12 mouse cellular contexts compared by ENCODE assay signal in genomic region chr11:115906116-115906515, GRCm38 (mm10). TPM values are rescaled to one million over a fixed set of nuclear protein-coding genes. Genes with fewer than 3 reads are reported as not detected.
DNase-seq lines count a peak whose midpoint lies in the region; ATAC-seq and TF ChIP-seq lines count a peak whose summit lies in the region.
"Had no signal": no experiment of that assay in that cellular context is flagged by ENCODE, and none has a peak within 500 bp of the region (broad histone marks: within the 10 kb centered on the region; RNA-seq: fewer than 3 reads in every experiment).

No protein-coding gene starts in this region.

- H3K9ac ChIP-seq in heart, postnatal 0 days (replicated peaks; ENCODE audit: low read depth, low read length), result no peak overlapping the region
- H3K9ac ChIP-seq in heart, adult 2 months (ENCODE audit: low read depth, low read length), result no peak overlapping the region
- H3K9ac ChIP-seq in midbrain, embryonic 13.5 days (replicated peaks), result 0 out of 2 replicates have a peak overlapping the region, but pooled peaks have one; percentile 23
- H3K9ac ChIP-seq in midbrain, embryonic 14.5 days (replicated peaks; ENCODE audit: low read length), result no peak overlapping the region; the same call in 1 of the 2 replicates
- peak overlapping the region; percentile 60; the same call in 1 of the 2 replicates for H3K9ac ChIP-seq in stomach, embryonic 16.5 days (ENCODE audit: low read length)
- H3K9ac ChIP-seq: lung, embryonic 15.5 days had no signal

- 0 out of 2 replicates have a peak overlapping the region, but pooled peaks have one; percentile 98 for H3K27ac ChIP-seq in heart, postnatal 0 days (ENCODE audit: low read depth)
- H3K27ac ChIP-seq in heart, adult 2 months, result no peak overlapping the region
- H3K27ac ChIP-seq in midbrain, embryonic 13.5 days, result no peak overlapping the region
- H3K27ac ChIP-seq in midbrain, embryonic 14.5 days (replicated peaks; ENCODE audit: low read depth, low read length), result no peak overlapping the region
- peak overlapping the region; percentile 93 for H3K27ac ChIP-seq in stomach, embryonic 16.5 days (ENCODE audit: low read length)

- no peak for ATAC-seq in heart, postnatal 0 days (ENCODE audit: insufficient read depth, low read depth)
- no peak for ATAC-seq in midbrain, embryonic 13.5 days
- ATAC-seq in midbrain, embryonic 14.5 days (ENCODE audit: low FRiP score, low TSS enrichment), result no peak
- ATAC-seq in stomach, embryonic 16.5 days (ENCODE audit: insufficient read depth, low FRiP score), result no peak
- ATAC-seq: Patski had no signal

- no peak for TF ChIP-seq EP300 in heart, postnatal 0 days (IDR thresholded peaks at IDR 0.05; ENCODE audit: low read depth)
- TF ChIP-seq EP300 in heart, adult 2 months (IDR thresholded peaks at IDR 0.05; ENCODE audit: insufficient read depth, low read depth, low read length), result no peak

- no peak for TF ChIP-seq POLR2A in heart, adult 2 months (IDR thresholded peaks at IDR 0.05; ENCODE audit: insufficient read depth, low read depth, low read length)

- intact Hi-C loops in heart, adult 2 months (cut with DNase I), result no loop called here

- H3K4me1 ChIP-seq in heart, postnatal 0 days (ENCODE audit: control insufficient read depth, insufficient read depth), result peaks cover 47% of the 10 kb centered on the region
- peaks cover 21% of the 10 kb centered on the region for H3K4me1 ChIP-seq in heart, adult 2 months (ENCODE audit: control insufficient read depth, insufficient read depth, low read length)
- 0 out of 2 replicates have a peak, but pooled peaks cover 17% of the 10 kb centered on the region for H3K4me1 ChIP-seq in midbrain, embryonic 13.5 days (replicated peaks)
- H3K4me1 ChIP-seq in midbrain, embryonic 14.5 days (ENCODE audit: control insufficient read depth, insufficient read depth, low read length), result no peaks in the 10 kb centered on the region
- peaks cover 45% of the 10 kb centered on the region for H3K4me1 ChIP-seq in stomach, embryonic 16.5 days (ENCODE audit: control insufficient read depth, insufficient read depth, low read length)

- H3K9me3 ChIP-seq in heart, postnatal 0 days (replicated peaks; ENCODE audit: control insufficient read depth, low read length), result no peaks in the 10 kb centered on the region
- no peaks in the 10 kb centered on the region for H3K9me3 ChIP-seq in midbrain, embryonic 13.5 days
- H3K9me3 ChIP-seq in midbrain, embryonic 14.5 days (ENCODE audit: control insufficient read depth, low read length), result no peaks in the 10 kb centered on the region
- H3K9me3 ChIP-seq in stomach, embryonic 16.5 days (replicated peaks; ENCODE audit: control insufficient read depth, low read length), result no peaks in the 10 kb centered on the region
- H3K9me3 ChIP-seq: lung, embryonic 15.5 days had no signal

- no peaks in the 10 kb centered on the region for H3K79me2 ChIP-seq in heart, adult 2 months (replicated peaks; ENCODE audit: control insufficient read depth, insufficient read depth, low read length)

- no peak overlapping the region for H3K4me3 ChIP-seq in heart, postnatal 0 days (ENCODE audit: low read depth, low read length)
- H3K4me3 ChIP-seq in heart, adult 2 months, result no peak overlapping the region
- no peak overlapping the region for H3K4me3 ChIP-seq in midbrain, embryonic 13.5 days (replicated peaks)
- no peak overlapping the region for H3K4me3 ChIP-seq in midbrain, embryonic 14.5 days (replicated peaks; ENCODE audit: low read depth, low read length)
- H3K4me3 ChIP-seq in stomach, embryonic 16.5 days (replicated peaks; ENCODE audit: low read length), result no peak overlapping the region
- H3K4me3 ChIP-seq: lung, embryonic 15.5 days had no signal

- 85% methylated on average over 3 of the region's 3 CpGs for WGBS in heart, postnatal 0 days
- WGBS in heart, adult 2 months, result 69% methylated on average over 3 of the region's 3 CpGs
- 76% methylated on average over 3 of the region's 3 CpGs for WGBS in midbrain, embryonic 13.5 days
- WGBS in midbrain, embryonic 14.5 days, result 61% methylated on average over 3 of the region's 3 CpGs
- WGBS in stomach, embryonic 16.5 days, result 74% methylated on average over 3 of the region's 3 CpGs

- peaks cover 30% of the 10 kb centered on the region for H3K36me3 ChIP-seq in heart, postnatal 0 days (replicated peaks; ENCODE audit: control insufficient read depth, insufficient read depth, low read length)
- no peaks in the 10 kb centered on the region; the same call in 1 of the 2 replicates for H3K36me3 ChIP-seq in heart, adult 2 months (ENCODE audit: control insufficient read depth, insufficient read depth, low read length)
- peaks cover 28% of the 10 kb centered on the region for H3K36me3 ChIP-seq in midbrain, embryonic 13.5 days
- H3K36me3 ChIP-seq in midbrain, embryonic 14.5 days (ENCODE audit: control insufficient read depth, insufficient read depth, low read length), result peaks cover 13% of the 10 kb centered on the region; the same call in 1 of the 2 replicates
- no peaks in the 10 kb centered on the region for H3K36me3 ChIP-seq in stomach, embryonic 16.5 days (ENCODE audit: control insufficient read depth, insufficient read depth, low read length)
- H3K36me3 ChIP-seq: lung, embryonic 15.5 days had no signal

- no peak overlapping the region for H3K4me2 ChIP-seq in heart, postnatal 0 days (ENCODE audit: low read depth, low read length)
- H3K4me2 ChIP-seq in midbrain, embryonic 13.5 days (replicated peaks), result no peak overlapping the region
- no peak overlapping the region for H3K4me2 ChIP-seq in midbrain, embryonic 14.5 days (ENCODE audit: low read length)
- no peak overlapping the region for H3K4me2 ChIP-seq in stomach, embryonic 16.5 days (ENCODE audit: low read depth, low read length)
- H3K4me2 ChIP-seq: lung, embryonic 15.5 days had no signal

- TF ChIP-seq CTCF in heart, postnatal 0 days (IDR thresholded peaks at IDR 0.05; ENCODE audit: low read depth), result no peak
- TF ChIP-seq CTCF in heart, adult 2 months (IDR thresholded peaks at IDR 0.05), result no peak

- H3K27me3 ChIP-seq in heart, postnatal 0 days (ENCODE audit: control insufficient read depth, insufficient read depth, low read length), result no peaks in the 10 kb centered on the region
- H3K27me3 ChIP-seq in heart, adult 2 months (ENCODE audit: control insufficient read depth, insufficient read depth, low read length), result no peaks in the 10 kb centered on the region
- no peaks in the 10 kb centered on the region for H3K27me3 ChIP-seq in midbrain, embryonic 13.5 days
- no peaks in the 10 kb centered on the region for H3K27me3 ChIP-seq in midbrain, embryonic 14.5 days (ENCODE audit: control insufficient read depth, insufficient read depth, low read length)
- H3K27me3 ChIP-seq in stomach, embryonic 16.5 days (ENCODE audit: control insufficient read depth, insufficient read depth, low read length), result no peaks in the 10 kb centered on the region
- H3K27me3 ChIP-seq: lung, embryonic 15.5 days; Patski had no signal

- DNase-seq in heart, postnatal 0 days (ENCODE audit: low spot score), result no peak
- DNase-seq in heart, adult 2 months, result no peak
- no peak for DNase-seq in midbrain, embryonic 14.5 days
- DNase-seq in kidney, postnatal 10 days, result peak; percentile 21
- no peak for DNase-seq in urinary bladder, postnatal 36 days (ENCODE audit: low spot score in 2 of 2)
- no peak for DNase-seq in neural tube, embryonic 10.5 days (ENCODE audit: extremely low spot score, low spot score)
- DNase-seq: cerebellum, postnatal 36 days; thymus, postnatal 4 days had no signal

RNA-seq across cellular contexts. Expression of gene Smim6, which starts 5.7 kb away (rescaled TPM):
- total RNA-seq in heart, postnatal 0 days (2014; rRNA removed; ENCODE audit: low replicate concordance), result not detected in 2 replicates
- polyA plus RNA-seq in heart, postnatal 0 days (2015; fragmentation: Nextera tagmentation; extraction: Ambion mirVana), result 0.98 and 1.6 TPM in 2 replicates
- total RNA-seq in heart, adult 2 months (2021), result not detected
- polyA plus RNA-seq in heart, adult 2 months (2012; rRNA removed), result 0.29 and 0.35 TPM in 2 replicates
- polyA plus RNA-seq in midbrain, embryonic 13.5 days (2015; fragmentation: Nextera tagmentation; extraction: Ambion mirVana), result 0.84 and 0.93 TPM in 2 replicates
- 0.22 and 0.31 TPM in 2 replicates for polyA plus RNA-seq in midbrain, embryonic 14.5 days (2014; fragmentation: Nextera tagmentation; extraction: Ambion mirVana)
- polyA plus RNA-seq in stomach, embryonic 16.5 days (2015; fragmentation: Nextera tagmentation; extraction: Ambion mirVana), result 57.0 and 68.4 TPM in 2 replicates

RNA-seq across cellular contexts. Expression of gene Smim5, which starts 6.3 kb away (rescaled TPM):
- total RNA-seq in heart, postnatal 0 days (2014; rRNA removed; ENCODE audit: low replicate concordance), result 57.5 and 83.0 TPM in 2 replicates
- 79.3 and 93.3 TPM in 2 replicates for polyA plus RNA-seq in heart, postnatal 0 days (2015; fragmentation: Nextera tagmentation; extraction: Ambion mirVana)
- total RNA-seq in heart, adult 2 months (2021), result 10 to 100 TPM; 10.2 to 17.8 TPM
- 21.8 and 32.8 TPM in 2 replicates for polyA plus RNA-seq in heart, adult 2 months (2012; rRNA removed)
- polyA plus RNA-seq in midbrain, embryonic 13.5 days (2015; fragmentation: Nextera tagmentation; extraction: Ambion mirVana), result 0.97 and 1.4 TPM in 2 replicates
- polyA plus RNA-seq in midbrain, embryonic 14.5 days (2014; fragmentation: Nextera tagmentation; extraction: Ambion mirVana), result 0.46 and 1.1 TPM in 2 replicates
- 6.5 and 8.5 TPM in 2 replicates for polyA plus RNA-seq in stomach, embryonic 16.5 days (2015; fragmentation: Nextera tagmentation; extraction: Ambion mirVana)

RNA-seq across cellular contexts. Expression of gene Sap30bp, which starts 27.0 kb away (rescaled TPM):
- 11.7 and 17.9 TPM in 2 replicates for total RNA-seq in heart, postnatal 0 days (2014; rRNA removed; ENCODE audit: low replicate concordance)
- polyA plus RNA-seq in heart, postnatal 0 days (2015; fragmentation: Nextera tagmentation; extraction: Ambion mirVana), result 19.0 and 19.6 TPM in 2 replicates
- total RNA-seq in heart, adult 2 months (2021), result 10 to 100 TPM; 16.4 to 18.1 TPM
- polyA plus RNA-seq in heart, adult 2 months (2012; rRNA removed), result 9.1 and 10.8 TPM in 2 replicates
- polyA plus RNA-seq in midbrain, embryonic 13.5 days (2015; fragmentation: Nextera tagmentation; extraction: Ambion mirVana), result 52.7 and 53.8 TPM in 2 replicates
- 48.4 and 49.9 TPM in 2 replicates for polyA plus RNA-seq in midbrain, embryonic 14.5 days (2014; fragmentation: Nextera tagmentation; extraction: Ambion mirVana)
- 32.0 and 35.2 TPM in 2 replicates for polyA plus RNA-seq in stomach, embryonic 16.5 days (2015; fragmentation: Nextera tagmentation; extraction: Ambion mirVana)

RNA-seq across cellular contexts. Expression of gene Recql5, which starts 27.2 kb away (rescaled TPM):
- total RNA-seq in heart, postnatal 0 days (2014; rRNA removed; ENCODE audit: low replicate concordance), result 5.4 and 5.8 TPM in 2 replicates
- 6.2 and 6.3 TPM in 2 replicates for polyA plus RNA-seq in heart, postnatal 0 days (2015; fragmentation: Nextera tagmentation; extraction: Ambion mirVana)
- 1 to 10 TPM; 6.8 to 7.4 TPM for total RNA-seq in heart, adult 2 months (2021)
- polyA plus RNA-seq in heart, adult 2 months (2012; rRNA removed), result 10.2 and 12.2 TPM in 2 replicates
- 28.3 and 29.2 TPM in 2 replicates for polyA plus RNA-seq in midbrain, embryonic 13.5 days (2015; fragmentation: Nextera tagmentation; extraction: Ambion mirVana)
- polyA plus RNA-seq in midbrain, embryonic 14.5 days (2014; fragmentation: Nextera tagmentation; extraction: Ambion mirVana), result 18.0 and 18.4 TPM in 2 replicates
- polyA plus RNA-seq in stomach, embryonic 16.5 days (2015; fragmentation: Nextera tagmentation; extraction: Ambion mirVana), result 19.5 and 19.7 TPM in 2 replicates

RNA-seq across cellular contexts. Expression of gene Myo15b, which starts 47.9 kb away (rescaled TPM):
- total RNA-seq in heart, postnatal 0 days (2014; rRNA removed; ENCODE audit: low replicate concordance), result not detected in 2 replicates
- 0.04 and 0.11 TPM in 2 replicates for polyA plus RNA-seq in heart, postnatal 0 days (2015; fragmentation: Nextera tagmentation; extraction: Ambion mirVana)
- total RNA-seq in heart, adult 2 months (2021), result under 1 TPM in 1 of 2 experiments, not detected in 1; 0.05 TPM
- polyA plus RNA-seq in heart, adult 2 months (2012; rRNA removed), result 0.20 and 0.29 TPM in 2 replicates
- polyA plus RNA-seq in midbrain, embryonic 13.5 days (2015; fragmentation: Nextera tagmentation; extraction: Ambion mirVana), result 0.08 and 0.27 TPM in 2 replicates
- 0.15 TPM in 1 of 2 replicates, not detected in the other for polyA plus RNA-seq in midbrain, embryonic 14.5 days (2014; fragmentation: Nextera tagmentation; extraction: Ambion mirVana)
- polyA plus RNA-seq in stomach, embryonic 16.5 days (2015; fragmentation: Nextera tagmentation; extraction: Ambion mirVana), result 20.8 and 21.1 TPM in 2 replicates

Comparison
In these comparisons a context has a peak if more than half of its experiments do, and no peak if none do; other contexts are left out.
1. H3K27ac ChIP-seq: peak in heart, postnatal 0 days (single experiment) and stomach, embryonic 16.5 days (single experiment); none in heart, adult 2 months (single experiment), midbrain, embryonic 13.5 days (single experiment) and midbrain, embryonic 14.5 days (single experiment).
2. H3K9ac ChIP-seq: peak in midbrain, embryonic 13.5 days (single experiment) and stomach, embryonic 16.5 days (single experiment); none in heart, postnatal 0 days (single experiment), heart, adult 2 months (single experiment) and midbrain, embryonic 14.5 days (single experiment).
3. RNA of gene Smim6, which starts 5.7 kb away (polyA plus RNA-seq): 57.0 to 68.4 TPM in stomach, embryonic 16.5 days; 0.98 to 1.6 TPM in heart, postnatal 0 days, 0.84 to 0.93 TPM in midbrain, embryonic 13.5 days, 0.29 to 0.35 TPM in heart, adult 2 months and 0.22 to 0.31 TPM in midbrain, embryonic 14.5 days; every median in the first group is over 10 times any median in the second.